22 mouse cellular contexts compared by ENCODE assay signal in the genomic region with DNA sequence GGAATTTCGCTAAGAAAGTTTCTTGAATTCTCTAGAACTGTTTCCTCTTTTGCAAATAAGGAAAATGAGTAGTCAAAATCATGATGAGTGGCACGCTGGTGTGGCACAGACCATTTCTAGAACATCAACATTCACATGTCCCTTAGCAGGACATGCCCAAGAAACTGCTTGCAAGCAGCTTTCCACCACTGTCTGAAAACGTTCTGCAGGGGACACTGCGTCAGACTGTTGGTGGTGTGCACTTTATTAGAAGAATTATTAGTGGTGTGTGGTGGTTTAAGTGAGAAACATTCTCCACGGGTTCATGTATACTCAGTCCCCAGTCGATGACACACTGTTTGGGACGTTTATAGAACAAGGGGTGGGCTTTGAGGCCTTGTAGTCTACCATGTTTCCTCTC. TPM values are rescaled to one million over a fixed set of nuclear protein-coding genes. Genes with fewer than 3 reads are reported as not detected.
DNase-seq lines count a peak whose midpoint lies in the region; ATAC-seq and TF ChIP-seq lines count a peak whose summit lies in the region.
"Had no signal": no experiment of that assay in that cellular context is flagged by ENCODE, and none has a peak within 500 bp of the region (broad histone marks: within the 10 kb centered on the region; RNA-seq: fewer than 3 reads in every experiment).

No protein-coding gene starts in this region.

- no peaks in the 10 kb centered on the region for H3K4me1 ChIP-seq in heart, embryonic 11.5 days (ENCODE audit: control insufficient read depth, insufficient read depth, low read length)
- H3K4me1 ChIP-seq in limb, embryonic 13.5 days = peaks cover 25% of the 10 kb centered on the region
- peaks cover 19% of the 10 kb centered on the region for H3K4me1 ChIP-seq in limb, embryonic 10.5 days
- H3K4me1 ChIP-seq in midbrain, embryonic 11.5 days (ENCODE audit: control insufficient read depth, insufficient read depth, low read length) = no peaks in the 10 kb centered on the region
- H3K4me1 ChIP-seq in midbrain, postnatal 0 days (ENCODE audit: insufficient read depth, low read length) = no peaks in the 10 kb centered on the region

- peak; percentile 53 for DNase-seq in heart, adult 11 months
- no peak for DNase-seq in limb, embryonic 10.5 days (ENCODE audit: low spot score)
- peak; percentile 60 for DNase-seq in midbrain, embryonic 11.5 days (ENCODE audit: low spot score, missing footprints)
- DNase-seq in midbrain, postnatal 0 days (ENCODE audit: low spot score) = no peak
- DNase-seq: adrenal gland, adult 2 months; adrenal gland, adult 8-10 months; adrenal gland, postnatal 10 days; adrenal gland, postnatal 14 days; adrenal gland, postnatal 25 days; adrenal gland, postnatal 36 days; B cell, adult 2 months; cerebellum, adult 11 months; cerebellum, adult 11-12 months; cerebellum, adult 18-20 months had no signal

- no peak overlapping the region for H3K4me3 ChIP-seq in heart, embryonic 11.5 days (ENCODE audit: low read depth, low read length)
- no peak overlapping the region for H3K4me3 ChIP-seq in limb, embryonic 13.5 days
- H3K4me3 ChIP-seq in limb, embryonic 10.5 days = no peak overlapping the region
- no peak overlapping the region for H3K4me3 ChIP-seq in midbrain, embryonic 11.5 days (ENCODE audit: low read depth, low read length)
- no peak overlapping the region for H3K4me3 ChIP-seq in midbrain, postnatal 0 days (ENCODE audit: low read depth, low read length)

- H3K9ac ChIP-seq in heart, embryonic 11.5 days (ENCODE audit: low read depth, low read length) = no peak overlapping the region
- no peak overlapping the region for H3K9ac ChIP-seq in limb, embryonic 13.5 days
- no peak overlapping the region for H3K9ac ChIP-seq in midbrain, embryonic 11.5 days (ENCODE audit: low read length)
- H3K9ac ChIP-seq in midbrain, postnatal 0 days (replicated peaks; ENCODE audit: low read length, poor library complexity, severe bottlenecking) = no peak overlapping the region

- 79% methylated on average over 7 of the region's 7 CpGs for WGBS in heart, embryonic 11.5 days (ENCODE audit: insufficient replicate concordance)
- WGBS in limb, embryonic 13.5 days = 59% methylated on average over 7 of the region's 7 CpGs
- 86% methylated on average over 7 of the region's 7 CpGs for WGBS in limb, embryonic 10.5 days
- WGBS in midbrain, embryonic 11.5 days = 86% methylated on average over 7 of the region's 7 CpGs
- WGBS in midbrain, postnatal 0 days = 86% methylated on average over 7 of the region's 7 CpGs

- no peaks in the 10 kb centered on the region for H3K9me3 ChIP-seq in heart, embryonic 11.5 days (replicated peaks; ENCODE audit: control insufficient read depth, low read length)
- H3K9me3 ChIP-seq in limb, embryonic 13.5 days = no peaks in the 10 kb centered on the region
- H3K9me3 ChIP-seq in limb, embryonic 10.5 days (replicated peaks) = no peaks in the 10 kb centered on the region
- H3K9me3 ChIP-seq in midbrain, embryonic 11.5 days (ENCODE audit: control insufficient read depth, low read length) = no peaks in the 10 kb centered on the region
- no peaks in the 10 kb centered on the region for H3K9me3 ChIP-seq in midbrain, postnatal 0 days (ENCODE audit: low read length)

- TF ChIP-seq CTCF in midbrain, postnatal 0 days (IDR thresholded peaks at IDR 0.05) = no peak

- no peak overlapping the region for H3K27ac ChIP-seq in heart, embryonic 11.5 days (ENCODE audit: low read depth, low read length)
- H3K27ac ChIP-seq in limb, embryonic 13.5 days = peak overlapping the region; percentile 15; the same call in 1 of the 2 replicates
- no peak overlapping the region for H3K27ac ChIP-seq in limb, embryonic 10.5 days
- no peak overlapping the region for H3K27ac ChIP-seq in midbrain, embryonic 11.5 days (ENCODE audit: low read depth, low read length)
- H3K27ac ChIP-seq in midbrain, postnatal 0 days (ENCODE audit: low read depth, low read length) = no peak overlapping the region

- H3K36me3 ChIP-seq in heart, embryonic 11.5 days (ENCODE audit: control insufficient read depth, insufficient read depth, low read length) = no peaks in the 10 kb centered on the region
- H3K36me3 ChIP-seq in limb, embryonic 13.5 days = no peaks in the 10 kb centered on the region
- no peaks in the 10 kb centered on the region for H3K36me3 ChIP-seq in limb, embryonic 10.5 days
- no peaks in the 10 kb centered on the region for H3K36me3 ChIP-seq in midbrain, embryonic 11.5 days (ENCODE audit: control insufficient read depth, insufficient read depth, low read length)
- H3K36me3 ChIP-seq in midbrain, postnatal 0 days (ENCODE audit: insufficient read depth, low read length) = no peaks in the 10 kb centered on the region
- H3K36me3 ChIP-seq: G1E had no signal

- no peak overlapping the region for H3K4me2 ChIP-seq in heart, embryonic 11.5 days
- H3K4me2 ChIP-seq in limb, embryonic 13.5 days (replicated peaks) = no peak overlapping the region
- H3K4me2 ChIP-seq in midbrain, embryonic 11.5 days = no peak overlapping the region
- H3K4me2 ChIP-seq in midbrain, postnatal 0 days (ENCODE audit: low read depth, low read length, poor library complexity, severe bottlenecking) = no peak overlapping the region

- H3K27me3 ChIP-seq in heart, embryonic 11.5 days (ENCODE audit: control insufficient read depth, insufficient read depth, low read length) = no peaks in the 10 kb centered on the region
- no peaks in the 10 kb centered on the region for H3K27me3 ChIP-seq in limb, embryonic 13.5 days
- H3K27me3 ChIP-seq in limb, embryonic 10.5 days (ENCODE audit: low read depth, poor library complexity, severe bottlenecking) = no peaks in the 10 kb centered on the region
- no peaks in the 10 kb centered on the region for H3K27me3 ChIP-seq in midbrain, embryonic 11.5 days (ENCODE audit: control insufficient read depth, insufficient read depth, low read length)
- H3K27me3 ChIP-seq in midbrain, postnatal 0 days (ENCODE audit: insufficient read depth, low read length) = no peaks in the 10 kb centered on the region
- H3K27me3 ChIP-seq: CH12.LX, Patski had no signal

- ATAC-seq in heart, embryonic 11.5 days (replicated peaks; ENCODE audit: insufficient number of reproducible peaks, low FRiP score, low TSS enrichment) = no peak
- no peak for ATAC-seq in limb, embryonic 13.5 days (ENCODE audit: low FRiP score, low read depth)
- no peak for ATAC-seq in midbrain, embryonic 11.5 days (ENCODE audit: low FRiP score)
- ATAC-seq in midbrain, postnatal 0 days (ENCODE audit: low FRiP score) = no peak
- ATAC-seq: activated CD4-positive, CD25-positive, alpha-beta regulatory T cell, adult 4 months; CD4-positive, CD25-positive, alpha-beta regulatory T cell, adult 4 months; Patski had no signal

RNA-seq across cellular contexts. Expression of a gene that starts 40.9 kb away (rescaled TPM):
- 2.1 and 2.4 TPM in 2 replicates for polyA plus RNA-seq in heart, embryonic 11.5 days (2014; fragmentation: Nextera tagmentation; extraction: Ambion mirVana)
- 6.1 and 6.3 TPM in 2 replicates for polyA plus RNA-seq in limb, embryonic 13.5 days (2015; fragmentation: Nextera tagmentation; extraction: Ambion mirVana)
- 2.0 and 2.3 TPM in 2 replicates for polyA plus RNA-seq in limb, embryonic 10.5 days (2016; fragmentation: Nextera tagmentation; extraction: Ambion mirVana)
- 1.7 and 2.2 TPM in 2 replicates for polyA plus RNA-seq in midbrain, embryonic 11.5 days (2014; fragmentation: Nextera tagmentation; extraction: Ambion mirVana)
- 5.7 and 5.9 TPM in 2 replicates for total RNA-seq in midbrain, postnatal 0 days (2014; rRNA removed)
- 0.75 and 0.85 TPM in 2 replicates for polyA plus RNA-seq in midbrain, postnatal 0 days (2015; fragmentation: Nextera tagmentation; extraction: Ambion mirVana)
- total RNA-seq: CH12.LX, MEL had no signal
- polyA plus RNA-seq: activated CD4-positive, CD25-positive, alpha-beta regulatory T cell, adult 4 months; G1E had no signal

Comparison
In these comparisons a context has a peak if more than half of its experiments do, and no peak if none do; other contexts are left out.
1. DNase-seq: peak in heart, adult 11 months (single experiment) and midbrain, embryonic 11.5 days (single experiment); none in limb, embryonic 10.5 days (single experiment) and midbrain, postnatal 0 days (single experiment).